Mouse (Mus musculus) bone marrow, adult 2 months (tissue): ENCODE results near the gene Hes7.

Experiments used
- CTCF ChIP-seq: fragments of 200-500 bp; IDR thresholded peaks from 2 replicates; pipeline ENCODE4 v1.5.1; 2011; ENCODE audit warnings: low read length, control low read depth; ENCODE audit not compliant: control insufficient read depth, insufficient read depth
- POLR2A ChIP-seq: fragments of 200-500 bp; IDR thresholded peaks from 2 replicates; pipeline ENCODE4 v1.6.1; 2011; ENCODE audit warnings: low read depth, mild to moderate bottlenecking, control low read depth, low read length, borderline replicate concordance; ENCODE audit not compliant: control insufficient read depth

GRCm38 (mm10) chr11:69071262-69071661 is 48.9 kb upstream of the Hes7 start:
- TF ChIP-seq POLR2A (no peak), CTCF (no peak)
